13 mouse cellular contexts compared by ENCODE assay signal in the genomic region with DNA sequence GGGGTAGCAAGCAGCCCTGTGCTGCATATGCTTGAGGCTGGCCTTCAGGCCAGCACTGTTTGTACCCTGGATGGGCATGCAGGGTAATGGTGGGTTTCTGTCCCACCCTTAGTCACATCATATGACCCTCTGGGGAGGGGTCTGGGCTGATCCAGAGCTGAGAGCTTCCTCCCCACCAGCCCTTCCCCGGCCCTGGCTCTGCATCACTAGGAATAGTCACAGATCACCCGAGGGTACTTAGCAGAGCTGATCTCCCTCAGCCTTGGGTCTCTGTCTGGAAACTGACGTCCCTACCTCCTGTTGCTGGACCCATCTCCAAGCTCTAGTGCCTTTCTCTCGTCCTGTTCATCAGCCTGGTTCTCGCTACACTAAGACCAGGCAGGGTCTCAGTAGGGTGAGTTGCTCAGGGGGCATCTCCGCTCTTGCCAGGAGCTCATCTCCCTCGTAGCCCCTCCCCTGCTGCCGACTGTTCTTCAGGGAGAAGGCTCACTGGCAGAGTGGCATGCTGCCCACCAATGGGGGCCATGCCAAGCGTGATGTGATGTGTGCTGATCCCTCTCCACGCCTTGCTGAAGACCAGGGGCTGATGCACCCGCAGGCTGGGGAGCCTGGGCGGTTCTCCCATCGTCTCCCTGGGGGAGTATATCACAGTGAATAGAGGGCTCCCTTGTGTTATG. TPM values are rescaled to one million over a fixed set of nuclear protein-coding genes. Genes with fewer than 3 reads are reported as not detected.
A peak's percentile ranks its signal among the peaks of the same experiment; 100 is the strongest.
DNase-seq lines count a peak whose midpoint lies in the region; ATAC-seq and TF ChIP-seq lines count a peak whose summit lies in the region.
"Had no signal": no experiment of that assay in that cellular context is flagged by ENCODE, and none has a peak within 500 bp of the region (broad histone marks: within the 10 kb centered on the region; RNA-seq: fewer than 3 reads in every experiment).

No protein-coding gene starts in this region.

- TF ChIP-seq CTCF in cortical plate, adult 2 months (IDR thresholded peaks at IDR 0.05; ENCODE audit: extremely low read depth, insufficient read depth, low read length) = no peak

- peak; percentile 58 for DNase-seq in gastrocnemius, postnatal 14 days
- DNase-seq in gastrocnemius, postnatal 25 days = no peak
- DNase-seq in layer of hippocampus, postnatal 10 days (ENCODE audit: low spot score in 2 of 2) = peak; percentile 92 to 94
- DNase-seq in adrenal gland, postnatal 4 days (ENCODE audit: low spot score in 2 of 2) = no peak
- no peak for DNase-seq in kidney, adult 18-20 months
- DNase-seq in ovary, postnatal 10 days (ENCODE audit: low spot score) = no peak

- peak overlapping the region; percentile 57 for H3K27ac ChIP-seq in cortical plate, adult 2 months (ENCODE audit: insufficient read depth, low read length)
- no peak overlapping the region for H3K27ac ChIP-seq in neural tube, embryonic 15.5 days (replicated peaks)
- H3K27ac ChIP-seq: embryonic facial prominence, embryonic 13.5 days; heart, embryonic 15.5 days; lung, embryonic 15.5 days; neural tube, embryonic 12.5 days; stomach, embryonic 15.5 days had no signal

- H3K9ac ChIP-seq in neural tube, embryonic 15.5 days (replicated peaks) = no peak overlapping the region
- H3K9ac ChIP-seq: embryonic facial prominence, embryonic 13.5 days; heart, embryonic 15.5 days; lung, embryonic 15.5 days; neural tube, embryonic 12.5 days; stomach, embryonic 15.5 days had no signal

- H3K9me3 ChIP-seq in neural tube, embryonic 15.5 days (replicated peaks) = no peaks in the 10 kb centered on the region
- H3K9me3 ChIP-seq: embryonic facial prominence, embryonic 13.5 days; heart, embryonic 15.5 days; lung, embryonic 15.5 days; neural tube, embryonic 12.5 days; stomach, embryonic 15.5 days had no signal

- 74% methylated on average over 13 of the region's 13 CpGs for WGBS in neural tube, embryonic 15.5 days

- no peak overlapping the region for H3K4me2 ChIP-seq in neural tube, embryonic 15.5 days
- H3K4me2 ChIP-seq: embryonic facial prominence, embryonic 13.5 days; heart, embryonic 15.5 days; lung, embryonic 15.5 days; neural tube, embryonic 12.5 days; stomach, embryonic 15.5 days had no signal

- H3K4me1 ChIP-seq in cortical plate, adult 2 months (ENCODE audit: control insufficient read depth, insufficient read depth, low read length) = no peaks in the 10 kb centered on the region
- peaks cover 14% of the 10 kb centered on the region for H3K4me1 ChIP-seq in neural tube, embryonic 15.5 days

- no peaks in the 10 kb centered on the region for H3K27me3 ChIP-seq in neural tube, embryonic 15.5 days (replicated peaks)
- H3K27me3 ChIP-seq: embryonic facial prominence, embryonic 13.5 days; lung, embryonic 15.5 days; neural tube, embryonic 12.5 days; stomach, embryonic 15.5 days had no signal

- 0 out of 2 replicates have a peak, but pooled peaks have one; percentile 46 for TF ChIP-seq POLR2A in cortical plate, adult 2 months (IDR thresholded peaks at IDR 0.05; ENCODE audit: extremely low read depth, insufficient read depth, low read length)

- ATAC-seq in neural tube, embryonic 15.5 days (ENCODE audit: low FRiP score) = peak; percentile 61; the same call in 1 of the 2 replicates

- H3K36me3 ChIP-seq in neural tube, embryonic 15.5 days = no peaks in the 10 kb centered on the region
- H3K36me3 ChIP-seq: embryonic facial prominence, embryonic 13.5 days; heart, embryonic 15.5 days; lung, embryonic 15.5 days; neural tube, embryonic 12.5 days; stomach, embryonic 15.5 days had no signal

- intact Hi-C loops in gastrocnemius, postnatal 14 days (cut with DNase I; ENCODE audit: low total_unique reads) = no loop called here

- H3K4me3 ChIP-seq in cortical plate, adult 2 months (ENCODE audit: insufficient read depth, low read length) = peak overlapping the region; percentile 34
- H3K4me3 ChIP-seq in neural tube, embryonic 15.5 days (replicated peaks) = no peak overlapping the region
- H3K4me3 ChIP-seq: embryonic facial prominence, embryonic 13.5 days; heart, embryonic 15.5 days; lung, embryonic 15.5 days; neural tube, embryonic 12.5 days; stomach, embryonic 15.5 days had no signal

RNA-seq across cellular contexts. Expression of gene 1600014C23Rik, which starts 20.7 kb away (rescaled TPM):
- not detected for total RNA-seq in gastrocnemius, postnatal 14 days (2021)
- total RNA-seq in gastrocnemius, postnatal 25 days (2021) = not detected
- 0.44 TPM in 1 of 2 replicates, not detected in the other for polyA plus RNA-seq in cortical plate, adult 2 months (2012; rRNA removed)
- total RNA-seq in layer of hippocampus, postnatal 10 days (2021) = not detected
- polyA plus RNA-seq in neural tube, embryonic 15.5 days (2015; fragmentation: Nextera tagmentation; extraction: Ambion mirVana) = 0.40 TPM in 1 of 2 replicates, not detected in the other
- total RNA-seq in adrenal gland, postnatal 4 days (2021) = not detected
- polyA plus RNA-seq: embryonic facial prominence, embryonic 13.5 days; lung, embryonic 15.5 days; neural tube, embryonic 12.5 days; stomach, embryonic 15.5 days had no signal

Comparison
In these comparisons a context has a peak if more than half of its experiments do, and no peak if none do; other contexts are left out.
1. DNase-seq: peak in gastrocnemius, postnatal 14 days (single experiment) and layer of hippocampus, postnatal 10 days (2 of 2); none in gastrocnemius, postnatal 25 days (single experiment), adrenal gland, postnatal 4 days (0 of 2), kidney, adult 18-20 months (single experiment) and ovary, postnatal 10 days (single experiment).